Mouse (Mus musculus): ENCODE results near the gene Pdss1.

The Pdss1 gene

DNA sequence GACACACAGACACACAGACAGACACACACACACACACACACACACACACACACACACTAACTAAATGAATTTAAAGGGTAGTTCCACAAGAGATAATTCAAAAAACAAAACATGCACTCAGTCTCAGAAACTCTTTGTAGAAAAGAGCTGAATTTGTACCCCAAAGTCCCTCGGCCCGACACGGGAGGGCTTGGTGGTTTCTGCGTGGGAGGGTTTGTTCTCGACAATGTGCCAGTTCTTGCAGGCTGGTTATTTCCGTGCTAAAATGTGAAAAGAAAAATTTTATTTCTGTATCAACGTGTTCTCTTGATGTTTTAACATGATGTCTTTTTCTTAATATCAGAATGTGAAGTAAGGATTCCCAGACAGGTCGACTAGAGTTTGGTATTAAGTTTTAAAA, 66.9 kb downstream of the Pdss1 start:
- no peak for DNase-seq

DNA sequence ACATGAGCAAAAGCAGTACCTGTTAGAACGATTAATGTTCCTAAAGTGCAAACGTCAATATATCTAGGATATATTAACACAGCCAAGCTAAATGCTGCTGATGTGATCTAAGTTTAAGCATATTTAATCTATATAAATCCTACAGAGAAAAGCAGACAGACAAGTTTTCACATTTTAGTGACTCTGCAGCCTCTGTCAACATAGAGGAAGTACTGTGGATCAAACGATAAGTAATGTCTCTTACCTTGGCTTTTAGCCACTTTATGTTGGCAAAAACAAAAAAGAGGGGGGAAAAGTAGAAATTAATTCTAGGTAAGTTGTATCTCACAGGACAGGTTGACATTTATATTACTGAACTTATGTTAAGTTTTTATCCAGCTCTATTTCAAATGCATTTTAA, 67.6 kb downstream of the Pdss1 start:
- DNase-seq, result no peak

DNA sequence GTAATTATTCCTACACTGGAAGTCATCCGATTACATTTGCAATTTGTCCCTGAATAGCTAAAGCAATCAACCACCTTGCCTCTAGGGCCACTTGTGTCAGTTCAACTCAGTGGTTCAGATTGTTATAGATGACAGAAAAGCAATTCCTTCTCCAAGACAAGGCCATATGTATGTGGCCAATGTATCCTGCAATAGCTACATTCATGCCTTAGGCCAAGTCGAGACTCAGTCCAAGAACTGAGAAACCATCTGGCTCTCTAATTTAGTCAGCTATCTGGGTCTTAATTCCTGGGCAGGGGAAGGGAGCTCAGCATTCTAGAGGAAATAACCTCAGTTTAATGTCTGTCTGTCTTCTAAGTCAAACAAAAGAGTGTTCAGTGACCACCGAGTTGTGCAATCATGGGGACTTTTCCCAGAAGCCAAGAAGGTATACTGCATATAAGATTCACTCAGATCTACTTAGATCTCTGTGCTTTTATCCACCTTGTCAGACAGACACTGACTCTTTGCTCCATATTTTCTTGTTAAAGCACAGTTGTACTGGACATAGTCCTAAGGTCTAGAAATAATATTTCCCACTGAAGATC, 82.2 kb downstream of the Pdss1 start:
- DNase-seq, result no peak

DNA sequence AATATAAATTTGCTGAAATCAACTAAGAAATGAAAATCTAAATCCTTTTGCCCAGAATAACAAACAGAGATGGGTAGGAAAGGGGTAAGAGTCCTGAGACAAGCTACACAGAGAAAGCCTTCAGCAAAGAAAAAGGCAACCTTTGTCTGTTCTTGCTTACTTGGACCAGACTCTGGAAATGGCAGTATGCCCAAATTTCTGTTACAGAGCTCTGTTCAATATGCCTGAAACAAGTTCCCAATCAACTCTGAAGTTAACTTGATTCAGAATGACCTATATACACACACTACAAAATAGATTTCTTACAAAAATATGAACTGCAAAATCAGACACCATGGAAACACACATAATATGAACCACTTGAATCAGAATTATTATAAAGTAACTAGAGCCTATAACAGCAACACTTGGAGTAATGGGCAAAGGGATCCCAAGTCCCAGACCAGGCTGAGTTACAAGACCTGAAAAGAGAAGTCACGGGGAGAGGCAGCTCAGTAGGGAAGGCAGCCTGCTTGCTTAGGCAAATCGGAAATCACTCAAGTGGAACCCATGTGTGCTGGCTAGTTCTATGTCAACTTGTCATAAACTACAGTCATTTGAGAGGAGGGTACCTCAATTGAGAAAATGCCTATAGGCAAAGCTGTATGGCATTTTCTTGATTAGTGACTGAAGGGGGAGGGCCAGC, 90.8 kb downstream of the Pdss1 start:
- DNase-seq, result peak; percentile 23 to 31

Measured in kidney, adult 8-10 months (tissue).